Mouse (Mus musculus): Measurements from ENCODE around the gene Gm45213.

DNA sequence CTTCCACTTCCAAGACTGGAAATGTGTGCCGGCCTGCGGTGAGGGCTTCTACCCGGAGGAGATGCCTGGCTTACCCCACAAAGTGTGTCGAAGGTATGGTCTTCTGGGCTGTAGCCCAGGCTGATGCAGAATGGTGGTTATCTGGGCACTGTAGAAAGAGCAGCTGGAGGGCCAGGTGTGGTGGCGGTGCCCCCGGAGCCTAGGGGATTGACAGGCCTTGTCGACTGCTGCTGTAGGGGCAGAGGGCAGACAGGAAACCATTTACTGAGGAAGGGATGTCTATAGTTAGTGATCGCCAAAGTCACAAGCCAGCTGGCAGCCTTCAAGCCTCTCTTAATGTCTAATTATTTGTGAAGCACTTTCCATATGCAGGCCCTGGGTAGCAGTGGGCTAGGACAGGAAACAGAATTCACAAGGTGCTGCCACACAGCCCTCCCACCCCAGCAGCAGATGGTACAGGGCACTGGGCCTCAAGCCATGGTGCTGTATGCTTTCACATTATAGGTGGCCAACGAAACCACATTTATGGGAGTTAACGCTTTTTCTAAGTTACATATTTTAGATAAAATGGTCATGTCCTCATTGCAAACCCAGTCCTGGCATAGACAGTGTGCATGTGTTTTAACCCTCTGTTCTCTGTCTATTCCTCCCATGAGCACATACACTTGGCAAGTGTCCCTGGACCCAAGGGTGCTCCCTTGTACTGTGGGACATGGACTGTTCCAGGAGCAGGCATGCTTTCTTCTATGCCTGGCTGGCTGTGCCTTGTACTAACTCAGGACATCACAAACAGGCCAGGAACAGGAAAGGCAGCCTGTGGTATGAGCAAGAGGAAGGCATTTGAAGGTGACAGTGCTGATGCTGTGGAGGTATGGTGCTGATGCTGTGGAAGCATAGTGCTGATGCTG lies at the start of gene Gm45213:
- TF ChIP-seq CTCF (IDR thresholded peaks at IDR 0.05; ENCODE audit: low read depth, low read length), result no peak
- TF ChIP-seq POLR2A (IDR thresholded peaks at IDR 0.05; ENCODE audit: extremely low read depth, insufficient read depth, low read length), result no peak
